12 mouse cellular contexts compared by ENCODE assay signal in genomic region chr5:120139224-120139623, GRCm38 (mm10). TPM values are rescaled to one million over a fixed set of nuclear protein-coding genes. Genes with fewer than 3 reads are reported as not detected.
DNase-seq lines count a peak whose midpoint lies in the region; ATAC-seq and TF ChIP-seq lines count a peak whose summit lies in the region.
"Had no signal": no experiment of that assay in that cellular context is flagged by ENCODE, and none has a peak within 500 bp of the region (broad histone marks: within the 10 kb centered on the region; RNA-seq: fewer than 3 reads in every experiment).

No protein-coding gene starts in this region.

- H3K27ac ChIP-seq in hindbrain, embryonic 10.5 days, result peak overlapping the region; percentile 69
- H3K27ac ChIP-seq in hindbrain, embryonic 11.5 days (ENCODE audit: low read depth, low read length), result no peak overlapping the region
- no peak overlapping the region for H3K27ac ChIP-seq in limb, embryonic 14.5 days (replicated peaks; ENCODE audit: low read depth, low read length)
- no peak overlapping the region for H3K27ac ChIP-seq in forebrain, embryonic 12.5 days
- H3K27ac ChIP-seq: embryonic facial prominence, embryonic 13.5 days; kidney, embryonic 15.5 days; neural tube, embryonic 12.5 days; stomach, embryonic 15.5 days had no signal

- WGBS in hindbrain, embryonic 10.5 days, result 67% methylated on average over 8 of the region's 8 CpGs
- WGBS in hindbrain, embryonic 11.5 days, result 66% methylated on average over 8 of the region's 8 CpGs
- 60% methylated on average over 8 of the region's 8 CpGs for WGBS in limb, embryonic 14.5 days
- WGBS in forebrain, embryonic 12.5 days, result 81% methylated on average over 8 of the region's 8 CpGs

- ATAC-seq in hindbrain, embryonic 11.5 days (ENCODE audit: low FRiP score), result no peak
- ATAC-seq in limb, embryonic 14.5 days (ENCODE audit: low FRiP score, low read depth), result peak; percentile 66; the same call in 1 of the 2 replicates
- ATAC-seq in forebrain, embryonic 12.5 days (ENCODE audit: low FRiP score), result no peak

- H3K36me3 ChIP-seq in hindbrain, embryonic 10.5 days, result peaks cover 77% of the 10 kb centered on the region
- H3K36me3 ChIP-seq in hindbrain, embryonic 11.5 days (ENCODE audit: control insufficient read depth, insufficient read depth, low read length), result 0 out of 2 replicates have a peak, but pooled peaks cover under 1% of the 10 kb centered on the region
- peaks cover 42% of the 10 kb centered on the region for H3K36me3 ChIP-seq in limb, embryonic 14.5 days (ENCODE audit: control insufficient read depth, insufficient read depth, low read length)
- H3K36me3 ChIP-seq in forebrain, embryonic 12.5 days (replicated peaks), result peaks cover 37% of the 10 kb centered on the region

- no peak overlapping the region for H3K4me2 ChIP-seq in hindbrain, embryonic 11.5 days (replicated peaks; ENCODE audit: low read depth, low read length)
- no peak overlapping the region for H3K4me2 ChIP-seq in limb, embryonic 14.5 days (replicated peaks; ENCODE audit: low read depth, low read length, severe bottlenecking)
- no peak overlapping the region for H3K4me2 ChIP-seq in forebrain, embryonic 12.5 days
- H3K4me2 ChIP-seq: embryonic facial prominence, embryonic 13.5 days; kidney, embryonic 15.5 days; neural tube, embryonic 12.5 days; stomach, embryonic 15.5 days had no signal

- H3K9ac ChIP-seq in hindbrain, embryonic 11.5 days (ENCODE audit: low read depth, low read length), result no peak overlapping the region
- no peak overlapping the region for H3K9ac ChIP-seq in limb, embryonic 14.5 days (ENCODE audit: low read depth, low read length, severe bottlenecking)
- H3K9ac ChIP-seq in forebrain, embryonic 12.5 days, result no peak overlapping the region
- H3K9ac ChIP-seq: kidney, embryonic 15.5 days; neural tube, embryonic 12.5 days; stomach, embryonic 15.5 days had no signal

- no peaks in the 10 kb centered on the region for H3K9me3 ChIP-seq in hindbrain, embryonic 10.5 days
- H3K9me3 ChIP-seq in hindbrain, embryonic 11.5 days (ENCODE audit: control insufficient read depth, low read length), result no peaks in the 10 kb centered on the region
- no peaks in the 10 kb centered on the region for H3K9me3 ChIP-seq in limb, embryonic 14.5 days (ENCODE audit: control insufficient read depth, low read length)
- no peaks in the 10 kb centered on the region for H3K9me3 ChIP-seq in forebrain, embryonic 12.5 days
- H3K9me3 ChIP-seq: embryonic facial prominence, embryonic 13.5 days; kidney, embryonic 15.5 days; neural tube, embryonic 12.5 days; stomach, embryonic 15.5 days had no signal

- peaks cover 23% of the 10 kb centered on the region for H3K4me1 ChIP-seq in hindbrain, embryonic 10.5 days (replicated peaks)
- 0 out of 2 replicates have a peak, but pooled peaks cover 2% of the 10 kb centered on the region for H3K4me1 ChIP-seq in hindbrain, embryonic 11.5 days (replicated peaks; ENCODE audit: control insufficient read depth, insufficient read depth, low read length)
- H3K4me1 ChIP-seq in limb, embryonic 14.5 days (ENCODE audit: control insufficient read depth, insufficient read depth, low read length), result no peaks in the 10 kb centered on the region
- H3K4me1 ChIP-seq in forebrain, embryonic 12.5 days, result peaks cover 14% of the 10 kb centered on the region
- H3K4me1 ChIP-seq: embryonic facial prominence, embryonic 13.5 days; stomach, embryonic 15.5 days had no signal

- peak; percentile 27 for DNase-seq in hindbrain, embryonic 10.5 days (ENCODE audit: low spot score)
- DNase-seq in hindbrain, embryonic 11.5 days (ENCODE audit: low spot score), result no peak
- DNase-seq in ZHBTc4 (ENCODE audit: low read depth, low spot score), result peak; percentile 68
- no peak for DNase-seq in limb, embryonic 14.5 days (ENCODE audit: low spot score)
- DNase-seq in skeletal muscle tissue, adult 2 months (ENCODE audit: low read depth, low spot score), result peak; percentile 80
- DNase-seq in cerebellum, adult 9-11 months, result no peak
- DNase-seq in adrenal gland, adult (ENCODE audit: inconsistent age in 2 of 2, low spot score in 1 of 2), result no peak

- peaks cover 6% of the 10 kb centered on the region; the same call in 1 of the 2 replicates for H3K27me3 ChIP-seq in hindbrain, embryonic 10.5 days (ENCODE audit: insufficient read depth, poor library complexity, severe bottlenecking)
- no peaks in the 10 kb centered on the region for H3K27me3 ChIP-seq in hindbrain, embryonic 11.5 days (ENCODE audit: control insufficient read depth, insufficient read depth, low read length)
- no peaks in the 10 kb centered on the region for H3K27me3 ChIP-seq in limb, embryonic 14.5 days (ENCODE audit: control insufficient read depth, insufficient read depth, low read length)
- no peaks in the 10 kb centered on the region for H3K27me3 ChIP-seq in forebrain, embryonic 12.5 days
- H3K27me3 ChIP-seq: embryonic facial prominence, embryonic 13.5 days; kidney, embryonic 15.5 days; neural tube, embryonic 12.5 days; stomach, embryonic 15.5 days had no signal

- TF ChIP-seq POLR2A in limb, embryonic 14.5 days (IDR thresholded peaks at IDR 0.05; ENCODE audit: borderline replicate concordance, extremely low read depth, insufficient read depth, insufficient read length), result no peak

- no peak overlapping the region for H3K4me3 ChIP-seq in hindbrain, embryonic 10.5 days
- no peak overlapping the region for H3K4me3 ChIP-seq in hindbrain, embryonic 11.5 days (ENCODE audit: low read depth, low read length)
- no peak overlapping the region for H3K4me3 ChIP-seq in limb, embryonic 14.5 days (replicated peaks; ENCODE audit: low read length)
- H3K4me3 ChIP-seq in forebrain, embryonic 12.5 days (replicated peaks), result no peak overlapping the region
- H3K4me3 ChIP-seq: embryonic facial prominence, embryonic 13.5 days; kidney, embryonic 15.5 days; neural tube, embryonic 12.5 days; stomach, embryonic 15.5 days had no signal

RNA-seq across cellular contexts. Expression of gene Rbm19, which starts 23.0 kb away (rescaled TPM):
- polyA plus RNA-seq in hindbrain, embryonic 10.5 days (2016; fragmentation: Nextera tagmentation; extraction: Ambion mirVana), result 27.6 and 31.9 TPM in 2 replicates
- polyA plus RNA-seq in hindbrain, embryonic 11.5 days (2014; fragmentation: Nextera tagmentation; extraction: Ambion mirVana), result 23.0 and 28.7 TPM in 2 replicates
- 11.6 and 13.9 TPM in 2 replicates for polyA plus RNA-seq in limb, embryonic 14.5 days (2012; rRNA removed)
- 16.7 and 19.8 TPM in 2 replicates for polyA plus RNA-seq in limb, embryonic 14.5 days (2014; fragmentation: Nextera tagmentation; extraction: Ambion mirVana)
- 27.5 and 32.9 TPM in 2 replicates for polyA plus RNA-seq in forebrain, embryonic 12.5 days (2016; fragmentation: Nextera tagmentation; extraction: Ambion mirVana)

Comparison
In these comparisons a context has a peak if more than half of its experiments do, and no peak if none do; other contexts are left out.
1. DNase-seq: peak in hindbrain, embryonic 10.5 days (single experiment), ZHBTc4 (single experiment) and skeletal muscle tissue, adult 2 months (single experiment); none in hindbrain, embryonic 11.5 days (single experiment), limb, embryonic 14.5 days (single experiment), cerebellum, adult 9-11 months (single experiment) and adrenal gland, adult (0 of 2).